Mouse (Mus musculus): ENCODE measurements at regions not wholly inside any gene's neighbourhood (a gene's known extent, or its start where the extent isn't known, plus 50 kb on each side); places are given as distances from the start of the nearest gene placed in this dataset.

GRCm38 (mm10) chr6:148719062-148719461, 112.2 kb downstream of the Ipo8 start:
- no peak for DNase-seq (ENCODE audit: low spot score in 2 of 2)

GRCm38 (mm10) chr6:148710406-148710805, 120.9 kb downstream of the Ipo8 start:
- no peak for DNase-seq (ENCODE audit: low spot score in 2 of 2)

- DNase-seq (ENCODE audit: low spot score in 2 of 2): no peak
Measured at GRCm38 (mm10) chr6:148708389-148708788, 122.9 kb downstream of the Ipo8 start.

- DNase-seq (ENCODE audit: low spot score in 2 of 2): peak; percentile 43 to 79
Measured at GRCm38 (mm10) chr6:148705711-148706110, 125.6 kb downstream of the Ipo8 start.

- no peak for DNase-seq (ENCODE audit: low spot score in 2 of 2)
Measured at GRCm38 (mm10) chr6:148693329-148693728, 137.9 kb downstream of the Ipo8 start.

GRCm38 (mm10) chr6:148687770-148688169, 143.5 kb downstream of the Ipo8 start:
- peak; percentile 29 to 78 for DNase-seq (ENCODE audit: low spot score in 2 of 2)

- no peak for DNase-seq (ENCODE audit: low spot score in 2 of 2)
Measured at GRCm38 (mm10) chr6:148660152-148660551, 171.1 kb downstream of the Ipo8 start.

- DNase-seq (ENCODE audit: low spot score in 2 of 2): no peak
Measured at GRCm38 (mm10) chr6:148653216-148653615, 178.1 kb downstream of the Ipo8 start.

- no peak for DNase-seq (ENCODE audit: low spot score in 2 of 2)
Measured at GRCm38 (mm10) chr6:148652434-148652833, 178.8 kb downstream of the Ipo8 start.

GRCm38 (mm10) chr6:148647423-148648390, 183.6 kb downstream of the Ipo8 start:
- DNase-seq (ENCODE audit: low spot score in 2 of 2): no peak

- no peak for DNase-seq (ENCODE audit: low spot score in 2 of 2)
Measured at GRCm38 (mm10) chr6:148640595-148640994, 190.7 kb downstream of the Ipo8 start.

- DNase-seq (ENCODE audit: low spot score in 2 of 2): no peak
Measured at GRCm38 (mm10) chr6:148634148-148634547, 190.0 kb upstream of the Tmtc1 start.

GRCm38 (mm10) chr6:148627090-148627605, 183.0 kb upstream of the Tmtc1 start:
- DNase-seq (ENCODE audit: low spot score in 2 of 2): no peak

GRCm38 (mm10) chr6:148623119-148623770, 179.1 kb upstream of the Tmtc1 start:
- DNase-seq (ENCODE audit: low spot score in 2 of 2): no peak

- DNase-seq (ENCODE audit: low spot score in 2 of 2): no peak
Measured at GRCm38 (mm10) chr6:148620034-148620433, 175.8 kb upstream of the Tmtc1 start.

GRCm38 (mm10) chr6:148615931-148616330, 171.7 kb upstream of the Tmtc1 start:
- DNase-seq (ENCODE audit: low spot score in 2 of 2): no peak

GRCm38 (mm10) chr6:148615442-148615841, 171.3 kb upstream of the Tmtc1 start:
- DNase-seq (ENCODE audit: low spot score in 2 of 2): no peak

GRCm38 (mm10) chr6:148608881-148609280, 164.7 kb upstream of the Tmtc1 start:
- DNase-seq (ENCODE audit: low spot score in 2 of 2): no peak

- DNase-seq (ENCODE audit: low spot score in 2 of 2): no peak
Measured at GRCm38 (mm10) chr6:148605226-148605625, 161.0 kb upstream of the Tmtc1 start.

- DNase-seq (ENCODE audit: low spot score in 2 of 2): no peak
Measured at GRCm38 (mm10) chr6:148604790-148605189, 160.6 kb upstream of the Tmtc1 start.

GRCm38 (mm10) chr6:148603878-148604277, 159.7 kb upstream of the Tmtc1 start:
- no peak for DNase-seq (ENCODE audit: low spot score in 2 of 2)

GRCm38 (mm10) chr6:148603460-148603859, 159.3 kb upstream of the Tmtc1 start:
- DNase-seq (ENCODE audit: low spot score in 2 of 2): peak in 1 of 2 experiments; percentile 40

GRCm38 (mm10) chr6:148602894-148603293, 158.7 kb upstream of the Tmtc1 start:
- DNase-seq (ENCODE audit: low spot score in 2 of 2): no peak

All from spleen, postnatal 4 days (tissue).